Mouse (Mus musculus): ENCODE measurements around the gene Olfr1329.
A peak's percentile ranks its signal among the peaks of the same experiment; 100 is the strongest.
"Not testable (repeated sequence)": the region's sequence is repeated elsewhere in the genome, so short reads cannot be mapped to it uniquely, and the experiment has no call there.

Olfr1329 gene

GRCm38 (mm10) chr4:118917365-118917764 lies at the start of gene Olfr1329:
TSS of gene Olfr1329 (minus strand) at chr4:118917465.
- DNase-seq = not testable (repeated sequence)

DNA sequence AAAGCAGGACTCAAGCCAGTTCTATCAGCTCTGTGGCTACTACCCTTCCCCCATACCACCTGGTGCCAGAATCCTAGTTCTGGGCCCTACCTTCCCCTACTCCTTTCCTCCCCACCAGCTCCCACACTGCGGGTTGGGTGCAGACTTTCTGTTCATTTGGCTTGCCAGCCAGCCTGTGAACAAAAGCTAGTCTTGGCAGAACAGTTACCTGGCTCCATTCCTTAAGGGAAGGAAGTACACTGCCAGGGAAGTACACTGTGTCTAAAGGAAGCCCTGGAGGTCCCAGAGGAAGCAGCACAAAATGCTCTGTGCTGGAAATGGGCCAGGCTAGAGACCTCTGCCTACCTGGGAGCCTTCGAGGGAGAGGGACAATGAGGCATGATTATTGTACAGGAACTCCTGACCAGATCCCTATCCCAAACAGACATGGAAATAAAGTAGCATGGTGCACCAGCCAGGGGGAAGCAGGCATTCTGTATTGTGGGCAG lies 43.9 kb upstream of the Olfr1329 start, which contains the start of gene Lao1:
TSS of gene Lao1 (plus strand) at position 438 of the 488 bp plus-strand sequence.
- DNase-seq = peak; percentile 29

DNA sequence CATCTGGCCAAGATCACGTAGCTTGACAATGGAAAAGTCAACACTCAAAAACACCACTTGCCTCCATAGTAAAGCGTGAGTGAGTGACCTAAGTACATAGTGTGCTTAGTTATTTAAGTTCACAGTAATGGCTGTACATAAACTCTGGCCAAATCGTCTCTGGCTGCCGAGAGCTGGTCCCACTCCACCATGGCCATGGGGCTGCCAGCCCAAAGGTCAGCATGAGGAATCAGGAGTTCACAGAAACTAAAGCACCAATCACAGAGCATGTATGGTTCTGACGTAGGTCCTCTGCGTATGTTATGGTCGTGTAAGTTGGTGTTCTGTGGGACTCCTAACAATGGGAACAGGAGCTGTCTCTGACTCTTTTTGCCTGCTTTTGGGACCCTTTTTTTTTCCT lies 41.5 kb upstream of the Olfr1329 start:
- DNase-seq = no peak

DNA sequence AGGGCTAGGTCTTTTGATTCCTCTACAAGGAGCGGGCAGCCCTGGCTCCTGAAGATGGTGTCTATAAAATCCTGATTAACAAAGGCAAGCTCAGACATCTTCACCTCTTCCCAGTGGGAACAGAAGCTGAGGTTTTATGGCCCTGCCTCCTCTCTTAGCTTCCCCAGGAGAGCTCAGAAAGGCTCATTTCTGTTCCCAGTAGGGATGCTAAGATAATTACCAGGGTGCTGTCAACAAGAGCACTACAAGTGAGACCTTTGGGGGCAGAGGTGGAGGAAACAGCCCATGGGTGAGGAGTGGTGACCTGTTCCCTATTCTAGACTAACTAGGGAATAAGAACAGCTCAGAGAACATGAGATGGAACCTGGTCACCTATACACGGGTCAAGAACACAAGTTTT lies 21.2 kb upstream of the Olfr1329 start, which contains the start of gene Olfr1328:
TSS of gene Olfr1328 (minus strand) at position 101 of the 400 bp plus-strand sequence.
- no peak for DNase-seq

DNA sequence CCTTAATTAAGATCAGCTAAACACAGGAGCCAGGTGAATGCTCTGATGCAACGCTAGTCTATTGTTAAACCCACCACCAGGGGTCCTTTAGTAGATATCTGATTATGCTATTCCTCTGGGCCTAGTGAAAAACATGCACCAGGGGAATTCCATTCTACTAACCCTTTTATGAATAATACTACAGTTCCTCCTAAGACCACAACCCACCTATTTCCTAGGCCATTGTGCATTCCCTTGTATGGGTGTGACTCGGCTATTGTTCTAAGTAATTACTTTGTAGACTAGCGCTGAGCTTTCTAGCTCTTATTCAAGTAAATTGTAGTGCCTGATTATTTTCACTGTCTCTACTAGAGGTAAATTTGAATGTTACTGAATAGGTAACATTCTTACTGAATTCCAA lies 14.1 kb upstream of the Olfr1329 start:
- not testable (repeated sequence) for DNase-seq

GRCm38 (mm10) chr4:118901981-118902380 lies 15.3 kb downstream of the Olfr1329 start:
- DNase-seq = no peak

GRCm38 (mm10) chr4:118888297-118888696 lies 29.0 kb downstream of the Olfr1329 start, which contains the start of gene Olfr1330:
TSS of gene Olfr1330 (plus strand) at chr4:118888597.
- DNase-seq = no peak

GRCm38 (mm10) chr4:118867566-118867965 lies 49.7 kb downstream of the Olfr1329 start:
- no peak for DNase-seq
